Mouse (Mus musculus): Measurements from ENCODE around the gene Rnase2b. TPM values are rescaled to one million over a fixed set of nuclear protein-coding genes. Genes with fewer than 3 reads are reported as not detected.
"Not testable (repeated sequence)": the region's sequence is repeated elsewhere in the genome, so short reads cannot be mapped to it uniquely, and the experiment has no call there.

Rnase2b gene
- polyA plus RNA-seq, 1 experiment: not detected

DNA sequence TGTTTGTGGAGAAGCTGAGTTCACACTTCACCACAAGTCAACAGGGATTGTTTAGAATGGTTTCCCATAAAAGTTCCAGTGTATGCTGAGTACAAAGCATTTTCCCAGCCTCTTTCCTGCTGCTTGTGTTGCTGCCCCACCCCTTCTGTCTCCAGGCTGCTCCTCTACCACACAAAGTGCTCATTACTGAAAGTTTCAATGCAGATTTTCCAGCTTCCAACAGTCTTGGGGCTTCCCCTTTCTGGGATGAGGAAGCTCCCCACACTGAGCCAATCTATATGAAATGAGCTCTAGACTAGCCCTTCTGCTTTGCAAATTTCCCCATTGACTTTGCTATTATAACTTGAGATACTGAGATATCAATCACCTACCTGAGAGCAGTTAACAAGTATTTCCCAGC is 4.0 kb downstream of the Rnase2b start:
- Histone ChIP-seq H3K27me3 (ENCODE audit: control insufficient read depth, insufficient read depth, low read length) (no peaks in the 10 kb centered on the region), H3K27ac (ENCODE audit: insufficient read depth, low read length) (no peak overlapping the region), H3K36me3 (ENCODE audit: control insufficient read depth, insufficient read depth, low read length) (no peaks in the 10 kb centered on the region), H3K4me3 (ENCODE audit: extremely low read depth, insufficient read depth, insufficient read length) (no peak overlapping the region), H3K4me1 (ENCODE audit: control insufficient read depth, insufficient read depth, insufficient read length) (peaks cover 15% of the 10 kb centered on the region)
- TF ChIP-seq POLR2A (IDR thresholded peaks at IDR 0.05; ENCODE audit: low read depth, low read length) (no peak), CTCF (IDR thresholded peaks at IDR 0.05; ENCODE audit: extremely low read depth, insufficient read depth, insufficient read length, insufficient replicate concordance) (no peak)
- DNase-seq (ENCODE audit: low read depth in 1 of 2, low spot score in 2 of 2): no peak

DNA sequence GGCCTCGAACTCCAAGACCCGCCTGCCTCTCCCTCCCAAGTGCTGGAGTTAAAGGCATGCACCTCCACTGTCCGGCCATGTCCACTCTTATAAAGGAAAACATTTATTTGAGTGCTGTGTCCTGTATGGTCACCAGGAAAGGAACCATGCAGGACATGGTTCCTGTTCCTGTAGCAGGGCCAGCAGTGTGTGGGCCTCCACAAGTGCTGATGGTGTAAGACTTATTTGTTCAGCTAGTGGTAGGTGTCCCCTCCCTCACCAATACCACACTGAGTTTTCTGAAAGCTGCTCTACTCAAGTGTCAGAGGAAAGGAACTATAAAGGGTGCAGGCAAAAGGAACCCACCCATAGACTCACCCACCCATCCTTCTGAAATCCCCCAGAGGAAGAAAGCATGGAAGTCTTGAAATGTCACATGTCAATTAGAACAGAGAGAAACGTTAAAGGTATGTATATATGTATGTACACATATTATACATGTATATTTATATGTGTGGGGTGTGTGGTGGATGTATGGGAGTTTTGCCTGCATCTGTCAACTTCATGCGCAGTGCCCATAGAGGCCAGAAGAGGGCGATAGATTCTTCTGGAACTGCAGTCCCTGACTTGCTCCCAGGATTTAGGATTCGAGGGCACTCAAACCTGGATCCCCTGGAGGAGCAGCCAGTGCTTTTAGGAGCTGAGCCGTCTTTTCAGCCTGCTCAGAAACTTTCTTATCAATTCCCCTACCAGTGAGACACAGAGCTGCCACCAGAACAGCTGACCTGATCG is 10.2 kb downstream of the Rnase2b start:
- DNase-seq (ENCODE audit: low read depth in 1 of 2, low spot score in 2 of 2): peak in 1 of 2 experiments; percentile 4

DNA sequence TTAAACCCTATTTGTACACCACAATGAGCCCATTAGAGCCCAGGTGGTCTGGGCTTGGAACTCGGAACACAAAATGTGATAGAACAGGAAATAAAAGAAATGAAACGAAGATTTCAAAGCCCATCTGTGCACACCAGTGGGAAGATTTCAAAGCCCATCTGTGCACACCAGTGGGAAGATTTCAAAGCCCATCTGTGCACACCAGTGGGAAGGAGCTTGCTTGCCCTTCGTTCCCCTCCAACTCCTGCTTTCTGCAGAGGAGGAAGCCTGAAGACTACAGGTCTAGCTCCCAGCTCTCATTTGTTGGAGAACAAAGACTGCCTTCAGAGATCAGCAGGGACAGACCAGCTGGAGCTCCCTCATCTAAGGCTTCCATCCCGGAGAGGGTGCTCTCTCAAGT is 10.9 kb downstream of the Rnase2b start:
- H3K27me3 ChIP-seq (ENCODE audit: control insufficient read depth, insufficient read depth, low read length); H3K27ac ChIP-seq (ENCODE audit: insufficient read depth, low read length); H3K36me3 ChIP-seq (ENCODE audit: control insufficient read depth, insufficient read depth, low read length); H3K4me1 ChIP-seq (ENCODE audit: control insufficient read depth, insufficient read depth, insufficient read length); DNase-seq (ENCODE audit: low read depth in 1 of 2, low spot score in 2 of 2): not testable (repeated sequence)
- 49% methylated on average over 4 of the region's 4 CpGs for WGBS
- peak overlapping the region; percentile 23; the same call in 1 of the 2 replicates for H3K4me3 ChIP-seq (ENCODE audit: extremely low read depth, insufficient read depth, insufficient read length)

More for the DNA sequence above, 10.2 kb downstream of the Rnase2b start:
- H3K36me3 ChIP-seq (ENCODE audit: control insufficient read depth, insufficient read depth, low read length); H3K27me3 ChIP-seq (ENCODE audit: control insufficient read depth, insufficient read depth, low read length); H3K4me1 ChIP-seq (ENCODE audit: control insufficient read depth, insufficient read depth, insufficient read length); H3K27ac ChIP-seq (ENCODE audit: insufficient read depth, low read length): not testable (repeated sequence)
- peak overlapping the region; percentile 23; the same call in 1 of the 2 replicates for H3K4me3 ChIP-seq (ENCODE audit: extremely low read depth, insufficient read depth, insufficient read length)
- WGBS: 47% methylated on average over 9 of the region's 9 CpGs
- peak; percentile 21; the same call in 1 of the 2 replicates for TF ChIP-seq CTCF (IDR thresholded peaks at IDR 0.05; ENCODE audit: extremely low read depth, insufficient read depth, insufficient read length, insufficient replicate concordance)

DNA sequence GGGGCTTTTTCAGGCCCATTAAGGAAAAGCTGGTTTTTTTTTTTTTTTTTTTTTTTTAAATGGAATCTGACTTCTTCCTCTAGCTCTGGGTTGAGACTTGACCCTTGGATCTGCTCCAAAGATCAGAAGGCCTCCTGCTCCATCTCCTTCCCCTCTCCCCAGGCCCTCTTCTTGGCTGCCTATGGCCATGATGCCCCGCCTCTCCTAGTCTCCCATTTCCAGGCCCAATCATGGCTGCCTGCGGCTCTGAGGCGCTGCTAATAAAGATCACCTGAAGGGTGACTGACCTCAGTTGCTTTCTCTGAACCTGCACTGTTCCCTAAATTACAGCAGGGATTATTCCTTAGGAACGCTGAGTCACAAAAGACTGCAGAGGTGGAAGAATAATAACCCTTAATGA is 11.8 kb downstream of the Rnase2b start:
- Histone ChIP-seq H3K4me3 (ENCODE audit: extremely low read depth, insufficient read depth, insufficient read length) (no peak overlapping the region), H3K27ac (ENCODE audit: insufficient read depth, low read length) (no peak overlapping the region), H3K27me3 (ENCODE audit: control insufficient read depth, insufficient read depth, low read length) (no peaks in the 10 kb centered on the region), H3K36me3 (ENCODE audit: control insufficient read depth, insufficient read depth, low read length) (no peaks in the 10 kb centered on the region), H3K4me1 (ENCODE audit: control insufficient read depth, insufficient read depth, insufficient read length) (no peaks in the 10 kb centered on the region; the same call in 1 of the 2 replicates)
- 91% methylated on average over 4 of the region's 4 CpGs for WGBS
- no peak for TF ChIP-seq CTCF (IDR thresholded peaks at IDR 0.05; ENCODE audit: extremely low read depth, insufficient read depth, insufficient read length, insufficient replicate concordance)
- TF ChIP-seq POLR2A (IDR thresholded peaks at IDR 0.05; ENCODE audit: low read depth, low read length): no peak
- DNase-seq (ENCODE audit: low read depth in 1 of 2, low spot score in 2 of 2): no peak

DNA sequence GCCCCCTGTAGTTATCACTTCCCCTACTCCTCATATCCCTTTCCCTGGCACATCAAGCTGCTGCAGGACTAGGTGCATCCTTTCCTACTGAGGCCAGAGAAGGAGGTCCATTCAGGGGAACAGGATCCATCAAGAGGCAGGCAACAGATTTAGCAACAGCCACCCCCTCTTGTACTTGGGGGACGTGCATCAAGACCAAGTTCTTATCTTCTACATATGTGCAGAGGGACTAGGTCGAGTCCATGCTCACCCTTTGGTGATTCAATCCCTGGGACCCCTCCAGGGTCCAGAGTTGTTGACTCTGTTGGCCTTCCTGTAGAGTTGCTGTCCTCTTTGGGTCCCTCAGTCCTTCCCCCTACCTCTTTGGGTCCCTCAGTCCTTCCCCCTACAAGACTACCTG is 19.0 kb downstream of the Rnase2b start:
- H3K4me1 ChIP-seq (ENCODE audit: control insufficient read depth, insufficient read depth, insufficient read length); DNase-seq (ENCODE audit: low read depth in 1 of 2, low spot score in 2 of 2); H3K27ac ChIP-seq (ENCODE audit: insufficient read depth, low read length); H3K36me3 ChIP-seq (ENCODE audit: control insufficient read depth, insufficient read depth, low read length); H3K27me3 ChIP-seq (ENCODE audit: control insufficient read depth, insufficient read depth, low read length); H3K4me3 ChIP-seq (ENCODE audit: extremely low read depth, insufficient read depth, insufficient read length): not testable (repeated sequence)
- WGBS: 91% methylated on average over 2 of the region's 2 CpGs

DNA sequence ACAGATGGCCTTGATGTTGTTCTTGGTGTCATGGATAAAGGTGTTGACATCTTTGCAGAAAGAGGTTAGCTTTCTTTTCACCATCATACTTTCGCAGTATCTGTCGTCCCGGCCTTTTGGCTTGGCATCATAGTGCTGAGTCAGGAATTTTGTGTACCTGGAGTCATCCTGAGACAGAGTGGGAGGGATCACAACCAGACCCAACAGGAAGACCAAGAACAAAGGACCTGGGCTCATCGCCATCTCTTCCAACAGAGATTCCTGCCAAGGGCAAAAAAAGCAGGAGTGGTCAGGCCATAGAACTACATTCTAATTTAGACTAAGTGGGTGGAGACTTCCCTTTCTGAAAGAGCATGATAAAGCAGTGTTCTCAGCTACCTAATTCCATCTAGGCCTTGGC is 33.6 kb downstream of the Rnase2b start:
- DNase-seq (ENCODE audit: low read depth in 1 of 2, low spot score in 2 of 2): no peak
- Histone ChIP-seq H3K27ac (ENCODE audit: insufficient read depth, low read length) (no peak overlapping the region), H3K36me3 (ENCODE audit: control insufficient read depth, insufficient read depth, low read length) (no peaks in the 10 kb centered on the region), H3K4me3 (ENCODE audit: extremely low read depth, insufficient read depth, insufficient read length) (no peak overlapping the region), H3K4me1 (ENCODE audit: control insufficient read depth, insufficient read depth, insufficient read length) (no peaks in the 10 kb centered on the region), H3K27me3 (ENCODE audit: control insufficient read depth, insufficient read depth, low read length) (no peaks in the 10 kb centered on the region)
- TF ChIP-seq POLR2A (IDR thresholded peaks at IDR 0.05; ENCODE audit: low read depth, low read length) (no peak), CTCF (IDR thresholded peaks at IDR 0.05; ENCODE audit: extremely low read depth, insufficient read depth, insufficient read length, insufficient replicate concordance) (no peak)
- WGBS: 89% methylated on average over 4 of the region's 4 CpGs

DNA sequence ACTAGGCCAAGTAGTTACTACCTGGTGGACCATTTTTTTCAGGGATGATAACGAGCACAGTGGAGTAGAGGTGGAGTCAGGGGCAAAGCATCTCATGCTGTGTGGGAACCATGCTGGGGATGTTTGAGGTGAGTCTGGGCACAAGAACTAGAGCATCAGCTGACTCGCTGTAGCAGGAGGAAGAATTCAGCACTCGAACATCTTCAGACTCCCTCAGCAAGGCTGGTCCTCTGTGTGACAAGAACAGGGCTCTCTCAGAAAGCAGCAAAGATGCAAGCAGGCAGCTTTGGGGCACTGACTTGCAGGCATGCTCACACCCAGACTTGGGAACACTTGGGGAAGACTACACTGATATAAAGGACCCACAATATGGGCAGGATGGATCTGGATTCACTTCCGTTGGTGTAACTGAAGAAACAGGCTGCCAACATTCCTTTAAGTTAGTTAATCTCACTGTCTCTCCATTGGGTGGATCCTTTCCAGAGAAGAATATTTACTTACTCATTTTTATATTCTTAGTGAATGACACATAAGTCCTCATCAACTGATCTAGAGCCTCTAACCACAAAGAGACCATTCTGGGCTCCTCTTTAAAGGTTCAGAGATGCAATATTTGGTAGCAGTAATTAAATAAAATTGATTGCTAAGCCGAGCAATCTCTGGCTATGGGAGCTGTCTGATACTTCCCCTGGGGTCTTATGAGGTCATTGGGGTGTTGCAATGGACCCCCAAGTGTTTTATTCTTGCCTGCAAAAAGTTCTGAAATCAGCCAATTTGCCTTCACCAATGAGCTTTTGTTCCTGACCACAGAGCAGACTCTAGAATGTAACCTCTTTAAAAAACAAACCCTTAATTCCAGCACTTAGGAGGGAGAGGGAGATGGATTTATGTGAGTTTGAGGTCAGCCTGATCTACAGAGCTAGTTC is 37.3 kb downstream of the Rnase2b start, which contains the start of gene Ang2:
Gene Ang2 (minus strand): TSS at position 51 of the 926 bp plus-strand sequence.
- no peak for DNase-seq (ENCODE audit: low read depth in 1 of 2, low spot score in 2 of 2)
- H3K36me3 ChIP-seq (ENCODE audit: control insufficient read depth, insufficient read depth, low read length): no peaks in the 10 kb centered on the region
- TF ChIP-seq CTCF (IDR thresholded peaks at IDR 0.05; ENCODE audit: extremely low read depth, insufficient read depth, insufficient read length, insufficient replicate concordance) (no peak), POLR2A (IDR thresholded peaks at IDR 0.05; ENCODE audit: low read depth, low read length) (no peak)
- no peaks in the 10 kb centered on the region for H3K27me3 ChIP-seq (ENCODE audit: control insufficient read depth, insufficient read depth, low read length)
- H3K4me3 ChIP-seq (ENCODE audit: extremely low read depth, insufficient read depth, insufficient read length): no peak within 1 kb of the TSS
- no peaks in the 10 kb centered on the region for H3K4me1 ChIP-seq (ENCODE audit: control insufficient read depth, insufficient read depth, insufficient read length)
- WGBS: 85% methylated on average over 5 of the region's 5 CpGs
- no peak within 1 kb of the TSS for H3K27ac ChIP-seq (ENCODE audit: insufficient read depth, low read length)
